Mouse (Mus musculus) kidney, postnatal 0 days (tissue): ENCODE data around the gene Mark2. TPM values are rescaled to one million over a fixed set of nuclear protein-coding genes. Genes with fewer than 3 reads are reported as not detected.

Source experiments
- ATAC-seq: fragments of 200-750 bp; cut with Nextera tagmentation; replicated peaks from 2 replicates; pipeline ENCODE4 v1.8.0; 2017; ENCODE audit warnings: low read depth, moderate number of reproducible peaks, moderate TSS enrichment, moderate library complexity; ENCODE audit not compliant: low FRiP score
- DNase-seq: peaks from one replicate; pipeline ENCODE4 v3.0.0-alpha.2; 2016; ENCODE audit warnings: low spot score
- H3K27ac ChIP-seq: fragments of 300-500 bp; sonication (generic); 2 replicates; pipeline ENCODE4 v1.5.1; 2014; ENCODE audit warnings: mild to moderate bottlenecking
- H3K27me3 ChIP-seq: fragments of 300-500 bp; sonication (generic); 2 replicates; pipeline ENCODE4 v1.6.1; 2014; ENCODE audit warnings: low read length, mixed read lengths; ENCODE audit not compliant: insufficient read depth
- H3K36me3 ChIP-seq: fragments of 300-500 bp; sonication (generic); 2 replicates; pipeline ENCODE4 v1.6.1; 2014; ENCODE audit warnings: low read length, mixed read lengths; ENCODE audit not compliant: insufficient read depth
- H3K4me1 ChIP-seq: fragments of 300-500 bp; sonication (generic); replicated peaks from 2 replicates; pipeline ENCODE4 v1.6.1; 2014; ENCODE audit warnings: antibody characterized with exemption, low read length, mixed read lengths; ENCODE audit not compliant: insufficient read depth
- H3K4me2 ChIP-seq: fragments of 300-500 bp; sonication (generic); 2 replicates; pipeline ENCODE4 v1.6.1; 2014; ENCODE audit warnings: mild to moderate bottlenecking, low read length, moderate library complexity, mixed read lengths
- H3K4me3 ChIP-seq: fragments of 300-500 bp; sonication (generic); replicated peaks from 2 replicates; pipeline ENCODE4 v1.5.1; 2014; ENCODE audit warnings: low read depth, low read length
- H3K9ac ChIP-seq: fragments of 300-500 bp; sonication (generic); 2 replicates; pipeline ENCODE4 v1.6.1; 2014; ENCODE audit warnings: low read depth, low read length
- H3K9me3 ChIP-seq: fragments of 300-500 bp; sonication (generic); replicated peaks from 2 replicates; pipeline ENCODE4 v1.6.1; 2016; ENCODE audit warnings: low read length, inconsistent platforms, mixed read lengths
- CTCF ChIP-seq: IDR thresholded peaks from 2 replicates; pipeline ENCODE4 v1.5.1; 2016; ENCODE audit warnings: antibody characterized with exemption, low read depth, mild to moderate bottlenecking, moderate library complexity
- WGBS: fragments of 180-500 bp; shearing (Covaris S2); extraction: QIAGEN DNeasy Blood & Tissue Kit; methylation state at CpG from one replicate; pipeline ENCODE4 v1.1.7; 2014; 5-methylcytosine and 5-hydroxymethylcytosine counted together
- polyA plus RNA-seq: library from polyadenylated mRNA; unstranded; fragments of >200 nt; fragmentation: Nextera tagmentation; extraction: Ambion mirVana; gene quantifications from 2 replicates; pipeline ENCODE4 v1.2.1, GENCODE M21; 2015

Gene Mark2
- polyA plus RNA-seq, 1 experiment from 2014 or later: 35.5 TPM

DNA sequence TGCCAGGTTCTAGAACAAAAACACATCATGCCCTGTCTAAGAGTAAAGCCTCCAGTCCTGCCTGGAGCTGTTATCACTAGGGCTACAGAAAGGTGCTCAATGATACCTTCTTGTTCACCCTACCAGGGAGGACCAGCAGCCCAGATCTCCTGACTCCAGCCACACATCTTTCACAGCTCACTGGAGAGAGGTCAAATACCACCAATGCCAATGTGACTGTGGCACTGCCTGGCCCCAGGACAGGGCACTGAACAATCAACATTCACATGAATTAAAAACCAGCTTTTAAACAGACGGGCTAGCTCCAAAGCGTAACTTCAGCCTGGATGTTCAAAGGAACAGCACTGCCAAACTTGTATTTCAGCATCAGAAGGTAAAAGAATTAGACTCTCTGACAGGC, 105.6 kb downstream of the Mark2 start:
- no peak overlapping the region for H3K4me3 ChIP-seq
- H3K27me3 ChIP-seq: no peaks in the 10 kb centered on the region
- no peak for TF ChIP-seq CTCF
- no peak overlapping the region for H3K27ac ChIP-seq
- no peaks in the 10 kb centered on the region for H3K9me3 ChIP-seq
- ATAC-seq (no peak), DNase-seq (no peak)
- 0 out of 2 replicates have a peak, but pooled peaks cover 12% of the 10 kb centered on the region for H3K4me1 ChIP-seq
- peaks cover 12% of the 10 kb centered on the region for H3K36me3 ChIP-seq
- H3K9ac ChIP-seq: no peak overlapping the region
- WGBS: 62% methylated on average over 2 of the region's 2 CpGs
- H3K4me2 ChIP-seq: no peak overlapping the region

DNA sequence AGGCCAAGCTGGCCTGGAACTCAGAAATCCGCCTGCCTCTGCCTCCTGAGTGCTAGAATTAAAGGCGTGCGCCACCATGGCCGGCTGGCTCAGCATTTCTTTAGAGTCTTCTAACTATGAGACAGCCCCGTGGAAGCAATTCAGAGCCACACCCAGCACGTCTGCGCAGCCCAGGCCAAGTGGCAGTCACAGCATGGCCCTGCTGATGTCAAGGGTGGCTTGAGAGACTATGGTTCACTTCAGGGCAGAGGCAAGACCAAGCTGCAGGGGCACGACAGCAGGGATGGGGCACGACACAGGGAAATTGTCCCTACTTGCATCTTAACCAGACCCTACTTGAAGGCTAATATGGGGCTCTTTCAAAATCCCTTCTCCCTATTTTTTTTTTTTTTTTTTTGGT, 106.2 kb downstream of the Mark2 start:
- Histone ChIP-seq H3K36me3 (peaks cover 13% of the 10 kb centered on the region), H3K9ac (no peak overlapping the region), H3K4me2 (no peak overlapping the region), H3K9me3 (no peaks in the 10 kb centered on the region), H3K27me3 (no peaks in the 10 kb centered on the region), H3K27ac (no peak overlapping the region), H3K4me3 (no peak overlapping the region), H3K4me1 (0 out of 2 replicates have a peak, but pooled peaks cover 12% of the 10 kb centered on the region)
- 92% methylated on average over 9 of the region's 9 CpGs for WGBS
- DNase-seq: no peak
- ATAC-seq: no peak
- no peak for TF ChIP-seq CTCF

DNA sequence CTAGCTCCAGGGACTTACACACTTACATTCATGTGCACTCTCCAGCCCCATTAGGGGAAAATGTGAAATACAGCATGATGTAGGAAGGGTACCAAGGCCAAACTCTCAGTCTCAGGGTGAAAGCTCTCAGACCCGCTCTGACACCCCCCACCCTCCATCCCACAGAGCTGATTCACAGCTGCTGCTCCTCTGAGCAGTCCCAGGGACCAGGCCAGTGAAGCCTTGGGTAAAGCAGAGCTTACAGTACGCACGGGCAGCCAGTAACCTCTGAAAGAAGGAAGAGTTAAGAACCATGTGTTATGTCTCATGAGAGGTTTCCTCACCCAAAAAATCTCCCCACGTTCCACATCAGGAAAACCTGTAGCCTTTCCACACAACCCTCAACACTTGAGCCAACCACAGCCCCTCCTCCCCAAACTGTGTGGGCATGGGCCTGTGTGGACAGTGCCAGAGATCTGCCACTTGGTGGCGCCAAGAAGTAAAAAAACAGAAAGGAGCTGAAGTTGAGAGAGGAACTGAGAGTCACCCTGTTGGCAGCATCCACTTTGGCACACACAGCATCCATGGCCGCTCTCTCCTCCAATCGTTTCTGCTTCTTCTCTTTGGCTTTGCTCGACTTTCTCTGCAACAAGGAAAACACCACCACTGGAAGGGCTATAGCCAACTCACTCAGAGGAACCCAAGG, 107.0 kb downstream of the Mark2 start:
- Histone ChIP-seq H3K9ac (no peak overlapping the region), H3K36me3 (peaks cover 18% of the 10 kb centered on the region), H3K27me3 (no peaks in the 10 kb centered on the region), H3K9me3 (no peaks in the 10 kb centered on the region), H3K27ac (no peak overlapping the region), H3K4me1 (0 out of 2 replicates have a peak, but pooled peaks cover 5% of the 10 kb centered on the region), H3K4me3 (no peak overlapping the region), H3K4me2 (no peak overlapping the region)
- 52% methylated on average over 8 of the region's 8 CpGs for WGBS
- ATAC-seq (peak; percentile 81), DNase-seq (peak; percentile 86)
- TF ChIP-seq CTCF: peak; percentile 84

GRCm38 (mm10) chr19:7226511-7226914, 115.1 kb downstream of the Mark2 start:
- Histone ChIP-seq H3K4me3 (no peak overlapping the region), H3K9ac (no peak overlapping the region), H3K27me3 (no peaks in the 10 kb centered on the region), H3K27ac (no peak overlapping the region), H3K9me3 (no peaks in the 10 kb centered on the region), H3K36me3 (peaks cover 41% of the 10 kb centered on the region), H3K4me2 (no peak overlapping the region), H3K4me1 (no peaks in the 10 kb centered on the region)
- no peak for DNase-seq
- ATAC-seq: no peak
- WGBS: 82% methylated on average over 6 of the region's 6 CpGs
- no peak for TF ChIP-seq CTCF

Other genes with a start within 250 kb of the Mark2 start
- gene Flrt1, start 236.1 kb downstream of the Mark2 start, polyA plus RNA-seq: 4.8 and 5.1 TPM in 2 replicates
- gene Otub1, start 135.5 kb downstream of the Mark2 start, polyA plus RNA-seq: 197 and 209 TPM in 2 replicates
- gene Cox8a, start 124.2 kb downstream of the Mark2 start, polyA plus RNA-seq: 2,325 and 2,471 TPM in 2 replicates
- gene Naa40, start 100.7 kb downstream of the Mark2 start, polyA plus RNA-seq: 47.3 and 55.8 TPM in 2 replicates
- gene Rcor2, start 74.5 kb downstream of the Mark2 start, polyA plus RNA-seq: 4.9 and 6.3 TPM in 2 replicates
- 19.2 and 21.9 TPM in 2 replicates for gene Spindoc, start 41.1 kb upstream of the Mark2 start, polyA plus RNA-seq
- 4.8 and 5.2 TPM in 2 replicates for gene 2700081O15Rik, start 75.8 kb upstream of the Mark2 start, polyA plus RNA-seq
- gene Rtn3, start 141.4 kb upstream of the Mark2 start, polyA plus RNA-seq: 195 and 196 TPM in 2 replicates
- gene Atl3, start 152.2 kb upstream of the Mark2 start, polyA plus RNA-seq: 11.1 and 14.8 TPM in 2 replicates
- 20.5 and 20.6 TPM in 2 replicates for gene Pla2g16, start 215.6 kb upstream of the Mark2 start, polyA plus RNA-seq